Mouse (Mus musculus): ENCODE data around the gene Gm6592.
"Not testable (repeated sequence)": the region's sequence is repeated elsewhere in the genome, so short reads cannot be mapped to it uniquely, and the experiment has no call there.

- not testable (repeated sequence) for TF ChIP-seq POLR2A (IDR thresholded peaks at IDR 0.05; ENCODE audit: borderline replicate concordance, low read depth, low read length); CTCF (IDR thresholded peaks at IDR 0.05; ENCODE audit: low read depth, low read length)
Measured at GRCm38 (mm10) chrX:8803391-8803790, 40.4 kb upstream of the Gm6592 start, which contains the start of gene Ssxb5.

All from bone marrow macrophage, adult 2 months (primary cell).